ENCODE assay signal across 25 mouse cellular contexts in the genomic region with DNA sequence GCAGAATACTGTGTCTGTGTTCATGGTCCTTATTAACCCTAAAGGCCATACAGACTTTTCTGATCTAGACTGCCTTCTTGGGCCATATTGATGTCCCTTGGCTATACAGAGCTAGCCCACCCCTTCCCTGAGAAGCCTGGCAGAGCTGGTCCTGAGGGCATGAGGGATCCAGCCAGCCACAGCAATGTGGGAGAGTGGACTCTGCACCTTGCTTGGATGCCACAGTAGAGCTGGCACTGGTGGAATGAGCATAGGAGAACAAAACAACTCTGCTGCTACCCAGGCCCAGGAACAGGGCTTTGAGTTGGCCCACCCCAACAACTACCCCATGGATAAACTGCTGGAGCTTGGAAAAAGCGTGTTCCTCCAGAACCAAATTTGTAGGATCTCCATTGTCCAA.
DNase-seq lines count a peak whose midpoint lies in the region; ATAC-seq and TF ChIP-seq lines count a peak whose summit lies in the region.
"Had no signal": no experiment of that assay in that cellular context is flagged by ENCODE, and none has a peak within 500 bp of the region (broad histone marks: within the 10 kb centered on the region; RNA-seq: fewer than 3 reads in every experiment).

No protein-coding gene starts in this region.

- no peaks in the 10 kb centered on the region for H3K27me3 ChIP-seq in kidney, embryonic 14.5 days (ENCODE audit: control insufficient read depth, insufficient read depth, low read length)
- H3K27me3 ChIP-seq in cerebellum, adult 2 months (ENCODE audit: control insufficient read depth, insufficient read depth, low read length): no peaks in the 10 kb centered on the region
- H3K27me3 ChIP-seq: CH12.LX; embryonic facial prominence, embryonic 12.5 days; embryonic facial prominence, embryonic 15.5 days; hindbrain, embryonic 12.5 days; hindbrain, embryonic 15.5 days had no signal

- H3K4me3 ChIP-seq in kidney, embryonic 14.5 days (ENCODE audit: low read length): no peak overlapping the region
- H3K4me3 ChIP-seq in cerebellum, adult 2 months (replicated peaks; ENCODE audit: insufficient read depth, low read depth, low read length): no peak overlapping the region
- H3K4me3 ChIP-seq: embryonic facial prominence, embryonic 12.5 days; embryonic facial prominence, embryonic 15.5 days; gastrocnemius, adult 2 months; hindbrain, embryonic 12.5 days; hindbrain, embryonic 15.5 days had no signal

- no peak for TF ChIP-seq POLR2A in cerebellum, adult 2 months (IDR thresholded peaks at IDR 0.05; ENCODE audit: borderline replicate concordance, insufficient read depth, low read length)

- no peaks in the 10 kb centered on the region for H3K4me1 ChIP-seq in kidney, embryonic 14.5 days (ENCODE audit: control insufficient read depth, insufficient read depth, low read length)
- H3K4me1 ChIP-seq in cerebellum, adult 2 months (ENCODE audit: control insufficient read depth, insufficient read depth, low read length): no peaks in the 10 kb centered on the region
- H3K4me1 ChIP-seq: embryonic facial prominence, embryonic 12.5 days; embryonic facial prominence, embryonic 15.5 days; hindbrain, embryonic 12.5 days; hindbrain, embryonic 15.5 days had no signal

- no peaks in the 10 kb centered on the region for H3K9me3 ChIP-seq in kidney, embryonic 14.5 days (ENCODE audit: control insufficient read depth, low read length)
- H3K9me3 ChIP-seq: embryonic facial prominence, embryonic 12.5 days; embryonic facial prominence, embryonic 15.5 days; G1E; hindbrain, embryonic 12.5 days; hindbrain, embryonic 15.5 days had no signal

- no peak overlapping the region for H3K4me2 ChIP-seq in kidney, embryonic 14.5 days (replicated peaks; ENCODE audit: low read depth, low read length)
- H3K4me2 ChIP-seq: embryonic facial prominence, embryonic 12.5 days; embryonic facial prominence, embryonic 15.5 days; heart, embryonic 11.5 days; hindbrain, embryonic 12.5 days; hindbrain, embryonic 15.5 days had no signal

- no peak for TF ChIP-seq CTCF in cerebellum, adult 2 months (IDR thresholded peaks at IDR 0.05; ENCODE audit: borderline replicate concordance, insufficient read depth, low read depth, low read length)

- no peak overlapping the region for H3K27ac ChIP-seq in kidney, embryonic 14.5 days (ENCODE audit: low read depth, low read length)
- no peak overlapping the region for H3K27ac ChIP-seq in cerebellum, adult 2 months (ENCODE audit: insufficient read depth, low read length)
- H3K27ac ChIP-seq: embryonic facial prominence, embryonic 12.5 days; embryonic facial prominence, embryonic 15.5 days; gastrocnemius, adult 2 months; hindbrain, embryonic 12.5 days; hindbrain, embryonic 15.5 days had no signal

- H3K36me3 ChIP-seq in kidney, embryonic 14.5 days (ENCODE audit: control insufficient read depth, insufficient read depth, low read length): no peaks in the 10 kb centered on the region
- H3K36me3 ChIP-seq: embryonic facial prominence, embryonic 12.5 days; embryonic facial prominence, embryonic 15.5 days; G1E; hindbrain, embryonic 12.5 days; hindbrain, embryonic 15.5 days had no signal

- H3K9ac ChIP-seq in kidney, embryonic 14.5 days (ENCODE audit: low read depth, low read length): no peak overlapping the region
- H3K9ac ChIP-seq: embryonic facial prominence, embryonic 12.5 days; embryonic facial prominence, embryonic 15.5 days; forebrain, postnatal 0 days; hindbrain, embryonic 12.5 days; hindbrain, embryonic 15.5 days had no signal

- ATAC-seq in kidney, embryonic 14.5 days (ENCODE audit: low FRiP score, low TSS enrichment): no peak
- ATAC-seq in inflammation-experienced regulatory T-cells, adult 6 months: no peak
- ATAC-seq: forebrain, embryonic 14.5 days; forebrain, postnatal 0 days; Patski had no signal

- 90% methylated on average over 1 of the region's 1 CpGs for WGBS in kidney, embryonic 14.5 days
- 82% methylated on average over 1 of the region's 1 CpGs for WGBS in cerebellum, adult 2 months

- peak; percentile 51 for DNase-seq in kidney, adult 18-20 months
- peak; percentile 61 for DNase-seq in kidney, adult 9 months
- DNase-seq in kidney, postnatal 25 days: peak; percentile 53 to 67
- DNase-seq in cerebellum, adult 2 months: no peak
- DNase-seq: adrenal gland, postnatal 10 days; adrenal gland, postnatal 36 days; B cell, adult 2 months; cerebellum, adult 18-20 months; cerebellum, adult 9-11 months; cerebellum, postnatal 25 days; forebrain, postnatal 0 days; gastrocnemius, adult 2 months; gastrocnemius, postnatal 14 days; heart, adult 11 months had no signal

Comparison
In these comparisons a context has a peak if more than half of its experiments do, and no peak if none do; other contexts are left out.
1. DNase-seq: peak in kidney, adult 18-20 months (single experiment), kidney, adult 9 months (single experiment) and kidney, postnatal 25 days (2 of 2); none in cerebellum, adult 2 months (0 of 2).